Mouse (Mus musculus) liver, embryonic 11.5 days (tissue): Measurements from ENCODE around the gene Rere. TPM values are rescaled to one million over a fixed set of nuclear protein-coding genes. Genes with fewer than 3 reads are reported as not detected.
A peak's percentile ranks its signal among the peaks of the same experiment; 100 is the strongest.
"Not testable (repeated sequence)": the region's sequence is repeated elsewhere in the genome, so short reads cannot be mapped to it uniquely, and the experiment has no call there.

Experiments
- ATAC-seq: fragments of 200-750 bp; cut with Nextera tagmentation; replicated peaks from 2 replicates; pipeline ENCODE4 v1.8.0; 2017; ENCODE audit warnings: moderate number of reproducible peaks, mild to moderate bottlenecking, moderate TSS enrichment, moderate library complexity; ENCODE audit not compliant: low FRiP score
- DNase-seq: peaks from one replicate; pipeline ENCODE4 v3.0.0-alpha.2; 2017; ENCODE audit warnings: low spot score
- H3K27ac ChIP-seq: fragments of 300-500 bp; sonication (generic); 2 replicates; pipeline ENCODE4 v1.5.1; 2014; ENCODE audit warnings: mild to moderate bottlenecking, low read depth, low read length, control low read depth
- H3K27me3 ChIP-seq: fragments of 300-500 bp; sonication (generic); replicated peaks from 2 replicates; pipeline ENCODE4 v1.6.1; 2014; ENCODE audit warnings: low read length, mixed read lengths; ENCODE audit not compliant: control insufficient read depth, insufficient read depth
- H3K36me3 ChIP-seq: fragments of 300-500 bp; sonication (generic); 2 replicates; pipeline ENCODE4 v1.6.1; 2014; ENCODE audit warnings: mild to moderate bottlenecking, low read length, moderate library complexity, mixed read lengths; ENCODE audit not compliant: control insufficient read depth, insufficient read depth
- H3K4me1 ChIP-seq: fragments of 300-500 bp; sonication (generic); replicated peaks from 2 replicates; pipeline ENCODE4 v1.6.1; 2014; ENCODE audit warnings: low read length, mixed read lengths; ENCODE audit not compliant: control insufficient read depth, insufficient read depth
- H3K4me2 ChIP-seq: fragments of 300-500 bp; sonication (generic); 2 replicates; pipeline ENCODE4 v1.6.1; 2014; ENCODE audit warnings: mild to moderate bottlenecking, control low read depth, moderate library complexity
- H3K4me3 ChIP-seq: fragments of 300-500 bp; sonication (generic); 2 replicates; pipeline ENCODE4 v1.5.1; 2014; ENCODE audit warnings: low read depth, low read length, control low read depth
- H3K9ac ChIP-seq: fragments of 300-500 bp; sonication (generic); 2 replicates; pipeline ENCODE4 v1.6.1; 2014; ENCODE audit warnings: low read depth, low read length, control low read depth
- H3K9me3 ChIP-seq: fragments of 300-500 bp; sonication (generic); 2 replicates; pipeline ENCODE4 v1.6.1; 2016; ENCODE audit warnings: low read length, inconsistent platforms, mixed read lengths; ENCODE audit not compliant: control insufficient read depth
- WGBS: fragments of 180-500 bp; shearing (Covaris S2); extraction: QIAGEN DNeasy Blood & Tissue Kit; methylation state at CpG from one replicate; pipeline ENCODE4 v1.1.7; 2014; 5-methylcytosine and 5-hydroxymethylcytosine counted together
- polyA plus RNA-seq: library from polyadenylated mRNA; unstranded; fragments of >200 nt; fragmentation: Nextera tagmentation; extraction: Ambion mirVana; gene quantifications from 2 replicates; pipeline ENCODE4 v1.2.1, GENCODE M21; 2014

Gene Rere
- polyA plus RNA-seq, 1 experiment from 2014 or later: 23.3 TPM

DNA sequence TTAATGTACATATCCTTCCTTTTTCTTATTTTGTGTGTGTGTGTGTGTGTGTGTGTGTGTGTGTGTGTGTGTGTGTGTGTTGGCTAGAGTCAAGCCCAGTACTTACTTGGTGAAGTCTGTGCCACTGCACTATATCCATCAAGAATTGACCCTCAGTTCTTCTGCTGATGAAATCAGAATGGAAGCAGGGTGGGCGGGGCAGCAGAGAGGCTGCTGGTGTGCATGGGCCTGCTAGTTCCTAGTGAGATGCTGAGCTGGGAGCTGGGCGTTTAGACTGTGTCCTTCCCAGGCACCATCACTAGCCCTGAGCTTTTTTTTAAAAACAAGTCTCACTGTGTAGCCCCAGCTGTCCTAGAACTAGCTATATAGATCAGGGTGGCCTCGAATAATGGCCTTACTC is 313.6 kb downstream of the Rere start:
- H3K9ac ChIP-seq: no peak overlapping the region
- H3K27ac ChIP-seq: no peak overlapping the region
- H3K27me3 ChIP-seq: no peaks in the 10 kb centered on the region
- WGBS: 71% methylated on average over 3 of the region's 3 CpGs
- no peak overlapping the region for H3K4me2 ChIP-seq
- DNase-seq (no peak), ATAC-seq (no peak)
- no peak overlapping the region for H3K4me3 ChIP-seq
- no peaks in the 10 kb centered on the region for H3K9me3 ChIP-seq
- H3K4me1 ChIP-seq: peaks cover 54% of the 10 kb centered on the region
- no peaks in the 10 kb centered on the region for H3K36me3 ChIP-seq

DNA sequence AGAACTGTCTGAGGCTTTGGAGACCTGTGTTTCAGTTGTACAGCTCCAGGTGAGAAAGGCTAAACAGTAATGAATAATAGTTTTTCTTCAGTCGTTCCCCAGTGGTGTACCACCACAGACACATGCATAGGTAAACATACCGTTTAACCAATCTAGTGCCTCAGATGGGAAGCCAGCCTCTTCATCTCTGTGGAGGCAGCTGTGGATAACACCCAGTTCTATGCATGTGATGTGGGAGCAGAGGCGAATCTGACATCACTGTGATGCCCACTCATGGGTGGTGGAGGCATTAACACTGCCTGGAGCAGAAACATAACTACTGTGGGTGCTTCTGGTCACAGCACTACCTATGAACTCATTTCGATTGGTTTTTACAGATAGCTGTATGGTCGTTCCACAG is 314.5 kb downstream of the Rere start:
- no peak for DNase-seq
- H3K27me3 ChIP-seq: no peaks in the 10 kb centered on the region
- no peak overlapping the region for H3K4me3 ChIP-seq
- WGBS: 76% methylated on average over 5 of the region's 5 CpGs
- H3K4me1 ChIP-seq: peaks cover 44% of the 10 kb centered on the region
- H3K9me3 ChIP-seq: no peaks in the 10 kb centered on the region
- no peaks in the 10 kb centered on the region for H3K36me3 ChIP-seq
- H3K4me2 ChIP-seq: no peak overlapping the region
- ATAC-seq: no peak
- no peak overlapping the region for H3K27ac ChIP-seq
- H3K9ac ChIP-seq: no peak overlapping the region

GRCm38 (mm10) chr4:150598686-150599085 is 317.2 kb downstream of the Rere start:
- Histone ChIP-seq H3K4me3 (no peak overlapping the region), H3K4me1 (peaks cover 18% of the 10 kb centered on the region), H3K4me2 (no peak overlapping the region), H3K27ac (no peak overlapping the region), H3K9ac (no peak overlapping the region), H3K9me3 (no peaks in the 10 kb centered on the region), H3K27me3 (no peaks in the 10 kb centered on the region), H3K36me3 (no peaks in the 10 kb centered on the region)
- no peak for ATAC-seq
- WGBS: 49% methylated on average over 1 of the region's 1 CpGs
- no peak for DNase-seq

DNA sequence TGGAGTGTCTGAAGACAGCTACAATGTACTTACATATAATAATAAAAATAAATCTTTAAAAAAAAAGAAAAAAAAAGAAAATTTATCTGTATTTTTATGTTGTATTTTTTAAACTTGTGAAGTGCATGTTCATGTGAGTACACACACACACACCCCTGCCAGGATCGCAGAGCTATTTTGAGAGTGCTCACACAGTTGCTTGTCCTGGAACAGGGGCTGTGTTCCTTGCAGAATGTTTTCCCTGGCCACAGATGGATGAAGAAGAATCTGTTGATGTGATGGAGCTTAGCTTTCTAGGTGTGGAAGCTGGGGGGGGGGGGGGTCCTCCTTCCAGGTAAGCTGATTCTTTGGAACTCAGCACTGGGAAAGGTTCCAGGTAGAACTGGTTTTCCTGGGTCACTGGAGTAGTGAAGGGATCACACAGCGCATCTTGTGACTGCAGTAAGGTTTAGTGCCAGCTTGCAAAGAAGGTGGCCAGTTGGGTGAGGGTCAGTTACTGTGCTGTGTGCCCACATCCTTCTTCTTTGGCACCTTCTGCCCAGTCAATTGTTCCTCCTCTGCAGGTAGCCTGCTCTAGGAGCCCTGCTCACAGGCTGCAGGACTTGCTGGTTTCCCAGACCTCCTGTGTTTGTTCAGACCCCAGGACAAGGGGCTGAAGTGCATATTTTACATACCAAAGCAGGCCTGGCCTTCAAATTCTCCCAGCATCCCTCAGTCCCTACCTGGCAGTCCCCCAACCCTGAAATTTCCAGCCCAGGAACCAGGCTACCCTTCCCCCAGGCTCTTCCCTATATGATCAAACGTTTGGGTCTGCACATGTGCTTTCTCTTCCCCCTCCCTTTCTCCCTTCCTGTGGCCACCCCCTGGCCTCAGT is 317.9 kb downstream of the Rere start:
- WGBS: 71% methylated on average over 3 of the region's 3 CpGs
- peaks cover 18% of the 10 kb centered on the region for H3K4me1 ChIP-seq
- no peak overlapping the region for H3K4me2 ChIP-seq
- no peak for DNase-seq
- no peaks in the 10 kb centered on the region for H3K9me3 ChIP-seq
- ATAC-seq: no peak
- no peak overlapping the region for H3K9ac ChIP-seq
- H3K4me3 ChIP-seq: no peak overlapping the region
- H3K27ac ChIP-seq: peak overlapping the region; percentile 7; the same call in 1 of the 2 replicates
- no peaks in the 10 kb centered on the region for H3K27me3 ChIP-seq
- no peaks in the 10 kb centered on the region for H3K36me3 ChIP-seq

DNA sequence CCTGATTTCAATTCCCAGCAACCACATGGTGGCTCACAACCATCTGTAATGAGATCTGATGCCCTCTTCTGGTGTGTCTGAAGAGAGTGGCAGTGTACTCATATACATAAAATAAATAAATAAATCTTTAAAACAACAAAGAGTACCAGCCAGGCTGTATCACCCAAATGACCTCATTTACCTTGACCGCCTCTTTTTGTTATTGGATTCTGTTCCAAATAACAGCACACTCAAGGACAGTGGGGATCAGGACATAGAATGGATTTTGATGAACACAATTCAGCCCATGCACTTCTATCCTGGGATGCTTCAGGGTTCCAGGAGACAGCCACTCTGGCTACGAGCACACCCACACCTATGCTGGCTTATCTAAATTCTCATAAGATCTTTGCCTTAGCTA is 319.1 kb downstream of the Rere start:
- H3K36me3 ChIP-seq, DNase-seq, H3K27ac ChIP-seq, H3K4me2 ChIP-seq, H3K9me3 ChIP-seq, H3K9ac ChIP-seq, H3K27me3 ChIP-seq, ATAC-seq, H3K4me3 ChIP-seq: not testable (repeated sequence)
- peaks cover 16% of the 10 kb centered on the region for H3K4me1 ChIP-seq
- whole genome bisulfite sequencing: 82% methylated on average over 2 of the region's 2 CpGs

DNA sequence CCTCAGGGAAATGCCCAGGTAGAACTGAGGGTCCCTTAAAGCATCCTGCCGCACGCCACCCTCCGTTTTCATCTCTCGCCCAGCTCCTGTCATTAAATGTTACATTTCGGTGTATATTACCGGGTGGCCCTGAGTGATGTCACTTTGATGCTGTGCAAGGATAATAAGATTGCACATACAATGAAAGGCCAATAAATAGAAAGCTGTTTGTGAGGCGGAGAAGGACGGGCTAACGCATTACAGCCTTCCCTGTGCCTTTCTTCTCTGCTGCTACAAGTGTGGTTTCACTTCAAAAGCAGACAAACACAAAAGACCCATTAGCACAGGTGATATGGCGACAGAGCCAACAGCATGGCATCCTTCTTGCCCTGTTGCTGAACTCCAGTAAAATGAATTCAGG is 320.0 kb downstream of the Rere start:
- peaks cover 16% of the 10 kb centered on the region for H3K4me1 ChIP-seq
- 91% methylated on average over 10 of the region's 10 CpGs for WGBS
- no peak overlapping the region for H3K4me3 ChIP-seq
- H3K27ac ChIP-seq: no peak overlapping the region
- H3K27me3 ChIP-seq: no peaks in the 10 kb centered on the region
- H3K9ac ChIP-seq: no peak overlapping the region
- ATAC-seq (no peak), DNase-seq (no peak)
- H3K36me3 ChIP-seq: no peaks in the 10 kb centered on the region
- no peak overlapping the region for H3K4me2 ChIP-seq
- no peaks in the 10 kb centered on the region for H3K9me3 ChIP-seq

DNA sequence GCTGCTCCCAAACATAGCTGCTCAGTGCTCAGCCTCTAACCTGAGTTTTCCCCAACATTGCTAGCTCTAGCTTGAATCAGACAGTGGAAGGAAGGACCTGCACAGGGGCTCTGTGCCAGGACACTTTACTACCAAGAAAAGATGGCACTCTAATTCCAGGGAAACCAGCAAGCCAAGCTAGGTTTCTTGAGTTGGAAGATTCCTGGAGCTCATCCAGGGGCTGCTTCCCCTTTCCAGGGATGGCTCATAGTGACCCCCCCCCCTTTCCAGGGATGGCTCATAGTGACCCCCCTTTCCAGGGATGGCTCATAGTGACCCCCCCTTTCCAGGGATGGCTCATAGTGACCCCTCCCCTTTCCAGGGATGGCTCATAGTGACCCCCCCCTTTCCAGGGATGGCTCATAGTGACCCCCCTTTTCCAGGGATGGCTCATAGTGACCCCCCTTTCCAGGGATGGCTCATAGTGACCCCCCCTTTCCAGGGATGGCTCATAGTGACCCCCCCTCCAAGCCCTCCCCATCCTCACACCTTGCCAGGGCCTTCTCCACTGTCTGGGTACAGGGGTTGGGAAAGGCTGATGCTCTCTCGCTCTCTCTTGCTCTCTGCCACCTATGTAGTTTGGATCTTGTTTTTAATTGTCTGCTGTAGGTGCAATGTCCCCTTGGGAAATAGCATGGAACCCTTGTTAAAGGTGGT is 322.1 kb downstream of the Rere start:
- H3K4me1 ChIP-seq: peaks cover 12% of the 10 kb centered on the region
- H3K9ac ChIP-seq: no peak overlapping the region
- no peak overlapping the region for H3K27ac ChIP-seq
- H3K4me3 ChIP-seq: no peak overlapping the region
- no peak for ATAC-seq
- no peaks in the 10 kb centered on the region for H3K9me3 ChIP-seq
- H3K27me3 ChIP-seq: no peaks in the 10 kb centered on the region
- DNase-seq: no peak
- no peaks in the 10 kb centered on the region for H3K36me3 ChIP-seq
- no peak overlapping the region for H3K4me2 ChIP-seq
- WGBS: 97% methylated on average over 1 of the region's 1 CpGs

DNA sequence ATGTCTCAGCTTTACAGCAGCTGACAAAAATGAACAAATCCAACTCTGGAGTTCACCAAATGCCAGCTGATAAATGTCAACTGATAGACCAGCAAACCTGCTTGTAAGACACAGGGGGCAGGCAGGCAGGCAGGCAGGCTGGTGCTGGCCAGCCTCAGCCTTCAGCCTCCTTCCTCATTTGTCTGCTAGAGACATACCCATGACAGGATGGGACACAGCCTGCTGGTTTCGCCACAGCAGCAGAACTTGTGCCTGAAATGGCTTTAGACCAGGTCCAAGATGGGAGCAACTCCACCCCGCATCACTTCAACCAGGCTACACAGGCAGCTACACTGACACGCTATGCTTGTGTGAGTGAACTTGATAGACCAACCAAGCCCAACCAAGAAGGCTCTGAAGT is 324.4 kb downstream of the Rere start:
- no peak overlapping the region for H3K9ac ChIP-seq
- DNase-seq (no peak), ATAC-seq (no peak)
- no peak overlapping the region for H3K4me3 ChIP-seq
- 0 out of 2 replicates have a peak, but pooled peaks cover 5% of the 10 kb centered on the region for H3K4me1 ChIP-seq
- H3K27me3 ChIP-seq: no peaks in the 10 kb centered on the region
- no peak overlapping the region for H3K4me2 ChIP-seq
- no peak overlapping the region for H3K27ac ChIP-seq
- H3K9me3 ChIP-seq: no peaks in the 10 kb centered on the region
- no peaks in the 10 kb centered on the region for H3K36me3 ChIP-seq
- 90% methylated on average over 3 of the region's 3 CpGs for WGBS
